Mouse (Mus musculus): ENCODE data around the gene Cyp11a1. TPM values are rescaled to one million over a fixed set of nuclear protein-coding genes. Genes with fewer than 3 reads are reported as not detected.

Gene Cyp11a1
- polyA plus RNA-seq, 1 experiment: 0.67 TPM

- TF ChIP-seq POLR2A (IDR thresholded peaks at IDR 0.05; ENCODE audit: low read depth, low read length) (no peak), CTCF (IDR thresholded peaks at IDR 0.05; ENCODE audit: extremely low read depth, insufficient read depth, insufficient read length, insufficient replicate concordance) (no peak)
- Histone ChIP-seq H3K27me3 (ENCODE audit: control insufficient read depth, insufficient read depth, low read length) (no peaks in the 10 kb centered on the region), H3K36me3 (ENCODE audit: control insufficient read depth, insufficient read depth, low read length) (peaks cover 6% of the 10 kb centered on the region; the same call in 1 of the 2 replicates), H3K4me1 (ENCODE audit: control insufficient read depth, insufficient read depth, insufficient read length) (peaks cover 11% of the 10 kb centered on the region), H3K27ac (ENCODE audit: insufficient read depth, low read length) (no peak overlapping the region), H3K4me3 (ENCODE audit: extremely low read depth, insufficient read depth, insufficient read length) (no peak overlapping the region)
- no peak for DNase-seq (ENCODE audit: low read depth in 1 of 2, low spot score in 2 of 2)
- WGBS: 89% methylated on average over 17 of the region's 17 CpGs
Measured at GRCm38 (mm10) chr9:57961863-57962778, 44.1 kb upstream of the Cyp11a1 start.

GRCm38 (mm10) chr9:57963249-57963997, 42.8 kb upstream of the Cyp11a1 start:
- DNase-seq (ENCODE audit: low read depth in 1 of 2, low spot score in 2 of 2): no peak
- no peak overlapping the region for H3K4me3 ChIP-seq (ENCODE audit: extremely low read depth, insufficient read depth, insufficient read length)
- TF ChIP-seq CTCF (IDR thresholded peaks at IDR 0.05; ENCODE audit: extremely low read depth, insufficient read depth, insufficient read length, insufficient replicate concordance) (no peak), POLR2A (IDR thresholded peaks at IDR 0.05; ENCODE audit: low read depth, low read length) (no peak)
- peaks cover 21% of the 10 kb centered on the region for H3K4me1 ChIP-seq (ENCODE audit: control insufficient read depth, insufficient read depth, insufficient read length)
- 90% methylated on average over 4 of the region's 4 CpGs for WGBS
- H3K27me3 ChIP-seq (ENCODE audit: control insufficient read depth, insufficient read depth, low read length): no peaks in the 10 kb centered on the region
- H3K36me3 ChIP-seq (ENCODE audit: control insufficient read depth, insufficient read depth, low read length): peaks cover 6% of the 10 kb centered on the region; the same call in 1 of the 2 replicates
- H3K27ac ChIP-seq (ENCODE audit: insufficient read depth, low read length): no peak overlapping the region

GRCm38 (mm10) chr9:57963998-57964395, 42.2 kb upstream of the Cyp11a1 start:
- no peaks in the 10 kb centered on the region for H3K27me3 ChIP-seq (ENCODE audit: control insufficient read depth, insufficient read depth, low read length)
- peaks cover 6% of the 10 kb centered on the region; the same call in 1 of the 2 replicates for H3K36me3 ChIP-seq (ENCODE audit: control insufficient read depth, insufficient read depth, low read length)
- H3K27ac ChIP-seq (ENCODE audit: insufficient read depth, low read length): no peak overlapping the region
- TF ChIP-seq POLR2A (IDR thresholded peaks at IDR 0.05; ENCODE audit: low read depth, low read length) (no peak), CTCF (IDR thresholded peaks at IDR 0.05; ENCODE audit: extremely low read depth, insufficient read depth, insufficient read length, insufficient replicate concordance) (no peak)
- no peak overlapping the region for H3K4me3 ChIP-seq (ENCODE audit: extremely low read depth, insufficient read depth, insufficient read length)
- no peak for DNase-seq (ENCODE audit: low read depth in 1 of 2, low spot score in 2 of 2)
- peaks cover 24% of the 10 kb centered on the region for H3K4me1 ChIP-seq (ENCODE audit: control insufficient read depth, insufficient read depth, insufficient read length)
- WGBS: 87% methylated on average over 5 of the region's 5 CpGs

GRCm38 (mm10) chr9:57964528-57965250, 41.5 kb upstream of the Cyp11a1 start:
- peaks cover 28% of the 10 kb centered on the region for H3K4me1 ChIP-seq (ENCODE audit: control insufficient read depth, insufficient read depth, insufficient read length)
- no peak overlapping the region for H3K4me3 ChIP-seq (ENCODE audit: extremely low read depth, insufficient read depth, insufficient read length)
- H3K27me3 ChIP-seq (ENCODE audit: control insufficient read depth, insufficient read depth, low read length): no peaks in the 10 kb centered on the region
- WGBS: 81% methylated on average over 6 of the region's 6 CpGs
- H3K27ac ChIP-seq (ENCODE audit: insufficient read depth, low read length): no peak overlapping the region
- DNase-seq (ENCODE audit: low read depth in 1 of 2, low spot score in 2 of 2): no peak
- no peak for TF ChIP-seq POLR2A (IDR thresholded peaks at IDR 0.05; ENCODE audit: low read depth, low read length)
- TF ChIP-seq CTCF (IDR thresholded peaks at IDR 0.05; ENCODE audit: extremely low read depth, insufficient read depth, insufficient read length, insufficient replicate concordance): no peak
- H3K36me3 ChIP-seq (ENCODE audit: control insufficient read depth, insufficient read depth, low read length): peaks cover 6% of the 10 kb centered on the region; the same call in 1 of the 2 replicates

GRCm38 (mm10) chr9:57965281-57966185, 40.7 kb upstream of the Cyp11a1 start:
- WGBS: 72% methylated on average over 12 of the region's 12 CpGs

More at GRCm38 (mm10) chr9:57965281-57966185, 40.7 kb upstream of the Cyp11a1 start:
- no peak for DNase-seq (ENCODE audit: low read depth in 1 of 2, low spot score in 2 of 2)
- H3K27ac ChIP-seq (ENCODE audit: insufficient read depth, low read length): no peak overlapping the region
- H3K4me3 ChIP-seq (ENCODE audit: extremely low read depth, insufficient read depth, insufficient read length): no peak overlapping the region
- no peak for TF ChIP-seq POLR2A (IDR thresholded peaks at IDR 0.05; ENCODE audit: low read depth, low read length)
- no peak for TF ChIP-seq CTCF (IDR thresholded peaks at IDR 0.05; ENCODE audit: extremely low read depth, insufficient read depth, insufficient read length, insufficient replicate concordance)
- H3K4me1 ChIP-seq (ENCODE audit: control insufficient read depth, insufficient read depth, insufficient read length): peaks cover 36% of the 10 kb centered on the region
- H3K27me3 ChIP-seq (ENCODE audit: control insufficient read depth, insufficient read depth, low read length): no peaks in the 10 kb centered on the region
- peaks cover 3% of the 10 kb centered on the region; the same call in 1 of the 2 replicates for H3K36me3 ChIP-seq (ENCODE audit: control insufficient read depth, insufficient read depth, low read length)
